Mouse (Mus musculus) small intestine, adult 2 months (tissue): ENCODE measurements around the gene Mmp23.

Experiments
- CTCF ChIP-seq: fragments of 200-500 bp; IDR thresholded peaks from 2 replicates; pipeline ENCODE4 v1.5.1; 2012; ENCODE audit warnings: low read depth, mild to moderate bottlenecking, control low read depth, inconsistent platforms, low read length, moderate library complexity, mixed read lengths; ENCODE audit not compliant: insufficient replicate concordance, insufficient read length; ENCODE audit errors: extremely low read depth
- POLR2A ChIP-seq: fragments of 200-500 bp; IDR thresholded peaks from 2 replicates; pipeline ENCODE4 v1.6.1; 2012; ENCODE audit warnings: low read depth, mild to moderate bottlenecking, control low read depth, inconsistent platforms, low read length, moderate library complexity

DNA sequence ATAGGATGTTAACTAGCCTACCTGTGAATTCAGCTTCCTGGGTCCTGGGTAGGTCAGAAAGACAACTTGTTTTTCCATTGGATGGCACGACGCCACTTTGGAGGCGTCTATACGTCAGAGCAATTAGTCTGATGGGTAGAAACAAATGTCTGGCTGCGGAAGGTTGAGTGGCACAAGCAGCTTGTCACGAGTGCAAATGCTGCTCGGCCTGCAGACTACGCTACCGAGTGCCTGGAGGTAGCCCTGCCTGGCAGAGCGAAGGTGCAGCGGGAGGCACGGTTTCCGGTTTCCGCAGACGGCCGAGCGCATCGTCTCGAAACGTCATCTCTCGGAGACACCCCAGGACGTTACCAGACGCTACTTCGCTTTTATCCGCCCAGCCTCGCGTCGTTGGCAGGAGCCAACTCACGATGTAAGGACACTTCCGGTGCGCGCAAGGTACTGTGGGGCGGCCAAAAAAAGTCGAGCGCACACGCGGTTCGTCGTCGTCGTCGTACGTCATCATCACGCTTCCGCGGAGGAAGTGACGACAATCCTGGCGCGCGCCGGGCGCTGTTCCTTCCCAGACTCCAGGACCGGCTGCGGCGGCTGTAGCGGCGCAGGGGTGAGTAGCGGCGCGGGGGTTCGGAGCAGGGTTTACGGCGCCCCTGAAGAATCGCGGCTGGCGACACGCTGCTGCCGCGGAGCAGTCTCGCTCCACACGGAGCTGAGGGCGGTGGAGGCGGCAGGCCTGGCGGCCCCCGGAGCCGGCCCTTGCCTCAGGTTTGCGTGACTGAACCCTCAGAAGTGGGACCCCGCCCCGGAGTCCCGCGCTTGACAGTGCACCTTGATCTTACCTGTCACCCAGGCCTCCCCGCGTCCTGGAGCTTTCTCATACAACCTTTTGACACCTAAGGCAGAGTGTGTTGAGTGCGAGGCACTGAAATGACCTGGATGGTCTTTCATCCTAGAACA lies 28.6 kb downstream of the Mmp23 start, which contains the start of gene Cdk11b:
- TF ChIP-seq CTCF = no peak
- TF ChIP-seq POLR2A = peak; percentile 60
